Mouse (Mus musculus) c-Kit-positive CD71-positive TER-119-negative erythroid progenitor cells, embryonic 14.5 days (primary cell): Measurements from ENCODE around the gene Tmem231.
A peak's percentile ranks its signal among the peaks of the same experiment; 100 is the strongest.

Experiments used
- DNase-seq: peaks from one replicate; pipeline ENCODE4 v3.0.0-alpha.2; 2013; ENCODE audit warnings: low read depth

Gene Tmem231

GRCm38 (mm10) chr8:111905500-111906121, 28.1 kb downstream of the Tmem231 start:
- no peak for DNase-seq

GRCm38 (mm10) chr8:111902080-111902479, 31.6 kb downstream of the Tmem231 start:
- no peak for DNase-seq

DNA sequence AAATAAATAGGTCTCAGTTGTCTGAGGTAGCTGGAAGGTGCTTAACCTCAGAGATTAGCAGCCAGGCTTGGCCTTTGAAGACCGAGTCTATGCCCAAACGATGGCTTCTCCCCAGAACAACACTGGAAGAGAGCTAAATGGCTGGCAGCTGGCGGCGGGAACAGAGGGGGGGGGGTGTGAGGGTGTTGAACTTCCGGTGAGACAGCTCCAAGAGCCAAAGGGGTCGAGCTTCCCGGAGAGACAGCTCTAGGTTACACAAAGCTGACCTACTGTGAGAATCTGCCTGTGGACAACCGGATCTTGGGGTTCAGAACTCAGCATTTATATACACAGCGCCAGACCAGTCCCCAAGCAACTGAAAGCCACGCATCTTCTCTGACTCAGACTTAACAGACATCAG, 35.1 kb downstream of the Tmem231 start:
- no peak for DNase-seq

DNA sequence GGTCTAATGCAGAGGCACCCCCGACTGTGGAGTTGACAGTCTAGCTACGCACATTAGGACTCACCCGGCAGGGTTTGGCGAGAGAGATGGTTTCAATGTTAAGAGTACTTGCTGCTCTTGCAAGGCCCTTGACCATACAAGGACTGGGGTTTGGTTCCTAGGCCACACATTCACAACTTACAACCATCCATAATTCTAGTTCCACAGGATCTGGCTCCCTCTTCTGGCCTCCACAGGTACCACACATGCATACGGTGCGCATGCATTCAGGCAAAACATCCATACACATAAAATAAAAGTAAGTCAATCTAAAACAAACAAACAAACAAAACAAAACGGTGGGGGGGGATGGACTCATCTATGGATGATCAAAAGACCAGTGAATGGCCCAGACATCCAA, 38.7 kb downstream of the Tmem231 start:
- no peak for DNase-seq

- no peak for DNase-seq
Observed at GRCm38 (mm10) chr8:111892615-111893014, 41.1 kb downstream of the Tmem231 start.

GRCm38 (mm10) chr8:111891983-111892382, 41.7 kb downstream of the Tmem231 start:
- DNase-seq, result no peak

GRCm38 (mm10) chr8:111890911-111891303, 42.8 kb downstream of the Tmem231 start:
- no peak for DNase-seq

GRCm38 (mm10) chr8:111889931-111890910, 43.5 kb downstream of the Tmem231 start:
- DNase-seq, result no peak

- DNase-seq, result no peak
Observed at GRCm38 (mm10) chr8:111888091-111888650, 45.5 kb downstream of the Tmem231 start.

DNA sequence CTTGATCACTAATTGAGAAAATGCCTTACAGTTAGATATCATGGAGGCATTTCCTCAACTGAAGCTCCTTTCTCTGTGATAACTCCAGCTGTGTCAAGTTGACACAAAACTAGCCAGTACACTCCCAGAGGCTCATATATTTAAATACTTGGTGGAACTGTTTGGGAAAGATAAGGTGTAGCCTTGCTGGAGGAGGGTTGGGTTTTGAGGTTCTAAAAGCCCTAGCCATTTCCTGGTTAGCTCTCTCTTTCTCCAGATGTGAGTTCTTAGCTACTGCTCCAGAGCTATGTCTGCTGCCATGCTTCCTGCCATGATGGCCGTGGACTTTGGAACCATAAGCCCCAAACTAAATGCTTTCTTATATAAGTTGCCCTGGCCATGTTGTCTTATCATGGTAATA, 46.2 kb downstream of the Tmem231 start:
- DNase-seq, result no peak

DNA sequence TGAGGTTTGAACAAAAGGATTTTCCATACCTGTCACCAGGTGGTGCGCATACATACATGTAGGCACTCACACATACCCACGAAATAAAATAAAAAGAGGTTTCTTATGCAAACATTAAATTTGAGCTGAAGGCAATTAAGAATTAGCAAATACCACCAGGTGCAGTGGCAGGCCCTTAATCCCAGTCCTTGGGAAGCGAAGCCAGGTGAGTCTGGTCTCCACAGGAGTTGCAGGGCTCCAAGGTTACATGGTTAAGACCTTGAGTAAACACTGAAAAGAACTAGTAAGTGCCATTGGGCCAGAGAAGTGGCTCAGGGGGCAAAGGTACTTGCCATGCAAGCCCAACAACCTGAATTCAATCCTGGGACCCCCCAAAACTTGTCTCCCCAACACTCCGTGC, 50.1 kb downstream of the Tmem231 start:
- DNase-seq, result no peak

- DNase-seq, result peak; percentile 31
Observed at GRCm38 (mm10) chr8:111881591-111881990, 52.1 kb downstream of the Tmem231 start.

DNA sequence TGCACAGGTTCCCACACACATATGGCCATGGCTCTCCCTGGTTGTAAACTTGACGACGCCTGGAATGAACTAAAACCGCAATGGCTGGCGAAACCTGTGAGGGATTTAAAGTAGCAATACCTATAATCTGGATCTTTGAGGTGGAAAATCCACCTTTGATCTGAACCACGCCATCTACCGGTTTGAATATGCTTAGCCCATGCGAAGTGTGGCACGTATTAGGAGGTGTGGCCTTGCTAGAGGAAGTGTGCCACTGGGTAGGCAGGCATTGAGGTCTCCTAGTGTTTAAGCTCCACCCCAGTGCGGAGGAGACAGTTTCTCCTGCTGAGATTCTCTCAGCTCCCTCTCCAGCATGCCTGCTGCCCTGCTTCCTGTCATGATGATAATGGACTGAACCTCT, 56.0 kb downstream of the Tmem231 start:
- DNase-seq, result no peak

GRCm38 (mm10) chr8:111876355-111876948, 57.2 kb downstream of the Tmem231 start, which contains the start of gene Tmem170:
Tmem170 (minus strand) TSS chr8:111876750.
- peak; percentile 99 for DNase-seq

DNA sequence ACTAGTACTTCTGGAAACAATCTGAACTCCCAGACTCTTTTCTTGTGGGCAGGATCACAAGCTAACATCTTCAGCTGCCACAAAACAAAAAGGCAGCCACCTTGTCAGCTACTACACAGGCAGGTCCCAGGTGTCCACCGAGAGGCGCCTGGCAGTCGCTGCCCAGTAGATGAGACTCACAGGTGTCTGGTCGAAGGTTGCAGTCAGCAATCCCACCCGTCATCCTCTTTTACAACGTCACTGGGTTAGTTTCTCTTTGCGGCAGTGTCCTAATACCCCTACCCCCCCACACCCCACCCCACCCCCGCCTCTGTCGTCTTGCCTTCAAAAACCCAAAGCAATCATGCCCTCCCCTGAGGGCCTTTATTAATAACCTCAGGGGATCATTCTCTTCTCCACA, 57.9 kb downstream of the Tmem231 start:
- no peak for DNase-seq

- DNase-seq, result no peak
Observed at GRCm38 (mm10) chr8:111871278-111871677, 62.4 kb downstream of the Tmem231 start.

DNA sequence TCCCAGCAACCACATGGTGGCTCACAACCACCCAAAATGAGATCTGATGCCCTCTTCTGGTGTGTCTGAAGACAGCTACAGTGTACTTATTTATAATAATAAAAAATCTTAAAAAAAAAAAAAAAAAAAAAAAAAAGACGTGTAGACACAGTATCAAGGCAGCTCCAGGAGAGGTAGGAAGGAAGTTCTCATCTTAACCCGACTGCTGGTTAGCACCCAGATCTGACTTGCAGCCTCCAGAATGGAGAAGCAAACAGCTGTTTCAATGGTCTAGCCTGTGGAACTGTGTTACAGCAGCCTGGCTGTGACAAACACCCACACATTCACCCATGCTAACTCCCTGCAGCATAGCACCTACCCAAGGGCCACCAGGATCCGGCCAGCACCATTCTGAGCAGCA, 63.3 kb downstream of the Tmem231 start:
- DNase-seq, result no peak

- no peak for DNase-seq
Observed at GRCm38 (mm10) chr8:111868664-111869063, 65.0 kb downstream of the Tmem231 start.

DNA sequence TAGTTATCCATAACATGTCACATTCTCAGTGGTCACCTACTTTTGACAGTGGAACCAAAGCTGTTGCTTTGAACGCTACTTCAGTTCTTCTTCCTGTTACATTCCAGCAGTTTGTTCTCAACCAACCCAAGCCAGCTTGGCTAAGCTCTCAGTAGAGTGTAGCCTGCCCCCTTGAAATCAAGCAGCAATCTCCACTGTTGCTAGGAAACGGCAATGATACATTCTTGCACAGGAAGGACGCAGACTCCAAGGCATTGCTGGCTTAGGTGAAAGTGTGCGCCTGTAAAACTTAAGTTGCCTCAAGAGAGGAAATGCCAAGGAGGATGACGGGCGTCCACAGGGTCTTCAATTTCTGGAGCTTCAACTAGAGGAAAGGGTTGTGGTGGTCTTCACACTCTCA, 67.8 kb downstream of the Tmem231 start:
- no peak for DNase-seq

GRCm38 (mm10) chr8:111865130-111865852, 68.4 kb downstream of the Tmem231 start:
- DNase-seq, result no peak

DNA sequence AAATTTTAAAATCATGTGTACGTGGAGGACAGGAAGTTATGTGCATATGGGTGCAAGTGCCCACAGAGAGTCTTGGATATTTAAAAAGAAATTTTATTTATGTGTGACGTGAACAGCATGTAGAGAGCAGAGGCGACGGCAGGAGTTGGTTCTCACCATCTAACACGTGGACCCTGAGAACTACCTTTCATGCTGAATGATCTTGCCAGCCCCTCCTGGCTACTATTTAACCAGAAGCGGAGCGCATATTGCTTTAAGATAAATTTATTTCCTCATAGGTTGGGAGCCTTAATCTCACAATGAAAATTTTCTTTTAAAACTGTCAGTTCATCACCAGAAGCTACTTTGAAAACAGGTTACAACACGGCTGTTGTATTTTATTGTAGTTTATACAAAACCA, 69.0 kb downstream of the Tmem231 start:
- DNase-seq, result no peak

DNA sequence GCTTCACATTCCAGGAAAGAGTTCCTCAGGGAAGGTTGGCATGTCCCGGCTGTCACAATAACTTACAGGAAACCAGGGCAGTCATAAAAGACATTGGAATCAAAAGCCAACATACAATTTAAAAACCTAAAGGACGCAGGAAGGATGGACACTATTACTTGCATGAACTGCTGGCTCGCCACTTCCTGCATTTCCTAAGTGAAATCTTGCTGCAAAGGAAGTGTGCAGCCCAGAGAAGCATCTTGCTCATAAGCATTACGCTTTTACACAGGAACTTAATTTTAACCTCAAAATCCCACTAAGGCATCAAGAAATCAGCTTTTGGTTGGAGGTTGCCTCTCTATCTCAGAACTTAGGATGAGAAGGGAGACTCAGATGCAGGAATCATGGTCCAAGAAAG, 70.4 kb downstream of the Tmem231 start:
- DNase-seq, result no peak
